Mouse (Mus musculus): ENCODE measurements at regions not wholly inside any gene's neighbourhood (a gene's known extent, or its start where the extent isn't known, plus 50 kb on each side); places are given as distances from the start of the nearest gene placed in this dataset.

DNA sequence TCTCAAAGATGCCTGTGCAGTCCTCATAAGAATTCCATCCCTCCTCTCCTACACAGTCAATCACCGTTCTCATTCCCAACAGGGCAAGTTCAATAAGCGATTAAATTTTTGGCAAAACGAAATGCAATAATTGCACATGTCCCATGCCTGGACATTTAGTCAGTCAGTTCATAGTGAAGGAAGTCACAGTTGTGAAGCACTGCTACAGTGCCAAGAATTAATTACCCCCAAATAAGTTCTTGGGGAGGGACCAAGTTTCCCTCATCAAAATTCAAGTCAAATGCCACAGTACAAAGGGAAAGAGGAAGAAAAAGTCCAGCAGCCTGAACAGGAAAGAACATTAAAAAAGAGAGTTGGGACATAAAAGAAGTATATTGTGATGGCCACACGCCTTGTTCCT, 112.4 kb upstream of the Ppargc1a start:
- 92% methylated on average over 4 of the region's 4 CpGs for WGBS
- Histone ChIP-seq H3K4me1 (no peaks in the 10 kb centered on the region), H3K36me3 (no peaks in the 10 kb centered on the region), H3K4me3 (no peak overlapping the region), H3K27ac (no peak overlapping the region), H3K9me3 (replicated peaks) (no peaks in the 10 kb centered on the region), H3K27me3 (ENCODE audit: low read depth, poor library complexity, severe bottlenecking) (no peaks in the 10 kb centered on the region)
- no peak for DNase-seq (ENCODE audit: low spot score)

GRCm38 (mm10) chr5:51671190-51671589, 103.7 kb upstream of the Ppargc1a start:
- no peaks in the 10 kb centered on the region for H3K9me3 ChIP-seq (replicated peaks)
- no peaks in the 10 kb centered on the region for H3K4me1 ChIP-seq
- DNase-seq (ENCODE audit: low spot score) = no peak
- H3K27me3 ChIP-seq (ENCODE audit: low read depth, poor library complexity, severe bottlenecking) = no peaks in the 10 kb centered on the region
- H3K36me3 ChIP-seq = no peaks in the 10 kb centered on the region
- H3K27ac ChIP-seq = no peak overlapping the region
- no peak overlapping the region for H3K4me3 ChIP-seq
- 93% methylated on average over 5 of the region's 5 CpGs for WGBS

DNA sequence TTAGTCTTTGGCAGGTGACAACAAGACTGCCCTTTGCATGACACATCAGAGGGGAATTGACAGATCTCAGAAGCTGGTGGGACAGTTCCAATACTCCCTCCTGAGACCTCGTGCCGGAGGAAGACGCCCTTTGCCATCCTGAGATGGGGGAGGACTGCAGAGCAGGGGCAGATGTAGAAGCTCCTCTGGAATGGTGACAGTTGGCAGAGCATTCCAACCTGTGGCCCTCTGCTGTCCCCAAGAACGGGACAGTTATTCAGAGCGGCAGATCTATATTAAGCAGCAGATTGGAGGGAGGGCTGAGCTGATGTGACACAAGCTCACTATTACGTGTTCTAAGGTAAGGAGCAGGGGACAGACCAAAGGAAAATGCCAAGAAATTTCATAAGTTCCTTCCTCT, 97.7 kb upstream of the Ppargc1a start:
- no peaks in the 10 kb centered on the region for H3K27me3 ChIP-seq (ENCODE audit: low read depth, poor library complexity, severe bottlenecking)
- no peaks in the 10 kb centered on the region for H3K9me3 ChIP-seq (replicated peaks)
- H3K27ac ChIP-seq = no peak overlapping the region
- no peaks in the 10 kb centered on the region for H3K4me1 ChIP-seq
- H3K4me3 ChIP-seq = no peak overlapping the region
- H3K36me3 ChIP-seq = no peaks in the 10 kb centered on the region
- WGBS = 78% methylated on average over 6 of the region's 6 CpGs
- DNase-seq (ENCODE audit: low spot score) = no peak

DNA sequence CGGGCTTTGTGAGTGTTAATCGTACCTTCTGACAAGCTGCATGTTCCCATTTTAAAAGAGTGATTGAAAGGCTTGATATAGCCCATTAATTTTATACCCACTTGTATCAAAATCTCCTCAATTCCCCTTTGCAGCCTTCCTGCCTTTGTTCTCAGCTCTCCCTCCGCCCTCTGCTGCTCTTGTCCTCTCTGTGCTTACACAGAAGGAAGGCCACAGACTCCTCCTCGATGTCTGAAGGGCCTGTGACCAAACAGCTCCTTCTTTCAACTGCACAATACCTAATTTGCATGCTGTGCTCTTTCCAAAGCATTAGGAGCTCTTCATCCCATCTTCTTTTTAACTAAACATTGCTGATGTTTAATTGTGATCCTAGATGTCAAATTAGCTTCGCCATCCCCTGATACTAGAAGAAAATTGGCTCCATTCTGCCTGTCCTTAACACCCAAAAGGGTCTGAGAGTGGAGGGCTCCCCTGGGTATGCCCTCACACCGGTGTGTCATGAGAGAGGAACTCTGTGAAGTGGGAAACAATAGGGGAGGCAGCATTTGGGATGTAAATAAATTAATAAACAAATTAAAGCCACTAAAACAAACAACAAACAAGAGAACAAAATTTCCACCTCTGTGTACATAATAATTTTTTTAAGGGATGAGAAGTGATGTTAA, 90.8 kb upstream of the Ppargc1a start:
- H3K27me3 ChIP-seq (ENCODE audit: low read depth, poor library complexity, severe bottlenecking) = no peaks in the 10 kb centered on the region
- 66% methylated on average over 6 of the region's 6 CpGs for WGBS
- H3K4me1 ChIP-seq = no peaks in the 10 kb centered on the region
- no peaks in the 10 kb centered on the region for H3K36me3 ChIP-seq
- H3K27ac ChIP-seq = no peak overlapping the region
- H3K9me3 ChIP-seq (replicated peaks) = no peaks in the 10 kb centered on the region
- DNase-seq (ENCODE audit: low spot score) = no peak
- no peak overlapping the region for H3K4me3 ChIP-seq

GRCm38 (mm10) chr5:51653507-51653906, 86.0 kb upstream of the Ppargc1a start:
- Histone ChIP-seq H3K4me1 (no peaks in the 10 kb centered on the region), H3K36me3 (no peaks in the 10 kb centered on the region), H3K27ac (no peak overlapping the region), H3K9me3 (replicated peaks) (no peaks in the 10 kb centered on the region), H3K27me3 (ENCODE audit: low read depth, poor library complexity, severe bottlenecking) (no peaks in the 10 kb centered on the region), H3K4me3 (no peak overlapping the region)
- 93% methylated on average over 2 of the region's 2 CpGs for WGBS
- no peak for DNase-seq (ENCODE audit: low spot score)

DNA sequence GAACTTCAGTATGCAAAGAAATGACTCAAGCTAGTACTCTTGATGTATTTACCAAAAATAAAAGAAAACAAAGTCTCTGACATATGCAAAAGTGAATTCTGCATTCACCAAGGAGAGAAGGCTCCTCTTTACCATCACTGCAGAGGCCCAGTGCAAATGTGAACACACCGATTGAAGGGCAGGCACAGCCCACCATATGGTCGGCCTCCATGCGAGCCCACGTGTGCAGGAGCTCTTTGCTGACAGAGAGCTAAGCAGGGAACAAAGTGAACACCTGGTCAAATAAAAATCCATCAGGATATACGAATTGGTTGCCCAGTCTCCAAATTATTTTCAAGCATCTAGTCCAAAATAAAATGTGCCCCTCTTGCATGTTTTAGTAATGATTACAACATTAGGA, 56.9 kb upstream of the Ppargc1a start:
- H3K27ac ChIP-seq = no peak overlapping the region
- H3K36me3 ChIP-seq = no peaks in the 10 kb centered on the region
- H3K4me3 ChIP-seq = no peak overlapping the region
- 67% methylated on average over 5 of the region's 5 CpGs for WGBS
- H3K4me1 ChIP-seq = peaks cover 19% of the 10 kb centered on the region
- peaks cover 5% of the 10 kb centered on the region; the same call in 1 of the 2 replicates for H3K27me3 ChIP-seq (ENCODE audit: low read depth, poor library complexity, severe bottlenecking)
- DNase-seq (ENCODE audit: low spot score) = no peak
- no peaks in the 10 kb centered on the region for H3K9me3 ChIP-seq (replicated peaks)
